Mouse (Mus musculus) adrenal gland, adult (tissue): ENCODE results near the gene Sec31a.

ENCODE experiments used
- DNase-seq, 2 experiments: peaks; one replicate each; pipeline ENCODE4 v3.0.0; 2022 to 2023; ENCODE audit warnings: low spot score in 1 of 2; ENCODE audit not compliant: inconsistent age in 2 of 2

The Sec31a gene

DNA sequence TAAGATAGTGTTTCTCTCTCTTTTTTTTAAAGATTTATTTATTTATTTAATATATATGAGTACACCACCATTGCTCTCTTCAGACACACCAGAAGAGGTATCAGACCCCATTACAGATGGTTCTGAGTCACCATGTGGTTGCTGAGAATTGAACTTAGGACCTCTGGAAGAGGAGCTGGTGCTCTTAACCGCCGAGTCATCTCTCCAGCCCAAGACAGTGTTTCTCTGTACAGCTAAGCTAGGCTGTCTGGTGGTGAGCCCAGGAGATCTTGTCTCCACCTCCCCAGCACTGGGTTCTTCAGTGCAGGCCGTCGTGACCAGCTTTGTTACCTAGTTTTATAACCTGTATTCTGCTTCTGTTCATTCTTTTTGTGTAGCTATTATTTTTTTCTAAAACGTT, 5.8 kb downstream of the Sec31a start:
- no peak for DNase-seq

DNA sequence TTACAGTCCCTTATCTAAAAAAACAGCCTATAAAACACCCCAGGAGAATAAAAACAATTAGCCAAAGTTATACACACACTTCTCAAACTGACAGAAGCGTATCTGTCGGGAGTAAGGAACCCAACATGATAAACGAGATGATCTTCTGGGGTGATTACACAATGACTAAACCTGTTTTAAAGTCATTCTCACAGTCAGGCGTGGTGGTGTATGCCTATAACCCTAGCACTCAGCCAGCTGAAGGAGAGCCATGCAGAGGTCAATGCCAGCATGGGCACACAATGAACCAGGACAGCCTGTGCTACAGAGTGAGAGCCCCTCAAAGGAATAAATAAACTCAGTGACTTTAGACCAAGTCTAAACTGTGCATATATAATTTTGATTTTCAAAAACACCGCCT, 7.5 kb downstream of the Sec31a start:
- peak in 1 of 2 experiments; percentile 36 for DNase-seq

DNA sequence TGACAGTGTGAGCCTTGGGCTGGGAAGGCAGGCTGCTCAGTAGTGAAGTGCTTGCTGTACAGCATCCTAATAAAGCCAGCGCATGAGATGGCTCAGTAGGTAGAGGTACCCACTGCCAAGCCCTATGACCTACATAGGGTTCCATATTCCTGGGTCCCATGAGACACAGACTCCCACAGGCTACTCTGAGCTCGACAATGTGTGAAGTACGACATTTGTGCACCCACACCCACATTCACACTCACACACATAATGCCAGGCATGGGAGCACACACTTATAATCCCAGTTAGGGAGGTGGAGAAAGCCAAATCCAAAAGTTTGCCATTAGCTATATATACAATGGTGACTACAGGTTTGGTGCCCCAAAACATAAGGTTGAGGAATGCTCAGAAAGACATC, 19.3 kb downstream of the Sec31a start:
- DNase-seq, result no peak

DNA sequence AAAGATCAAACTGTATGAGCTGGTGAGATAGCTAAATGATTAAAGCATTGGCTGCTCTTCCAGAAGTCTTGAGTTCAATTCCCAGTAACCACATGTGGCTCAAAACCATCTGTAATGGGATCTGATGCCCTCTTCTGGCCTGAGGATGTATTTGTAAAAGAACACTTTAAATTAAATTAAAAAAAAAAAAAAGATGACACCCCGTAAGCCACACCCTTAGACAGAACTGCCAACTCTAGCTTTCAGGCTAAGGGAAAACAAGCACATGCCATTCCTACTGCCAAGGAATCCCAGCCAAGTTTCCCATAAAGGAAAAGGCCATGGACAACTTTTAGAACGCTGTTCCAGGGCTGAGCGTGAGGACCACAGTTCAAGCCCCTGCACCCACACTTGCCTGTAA, 22.4 kb downstream of the Sec31a start:
- DNase-seq, result peak in 1 of 2 experiments; percentile 36

DNA sequence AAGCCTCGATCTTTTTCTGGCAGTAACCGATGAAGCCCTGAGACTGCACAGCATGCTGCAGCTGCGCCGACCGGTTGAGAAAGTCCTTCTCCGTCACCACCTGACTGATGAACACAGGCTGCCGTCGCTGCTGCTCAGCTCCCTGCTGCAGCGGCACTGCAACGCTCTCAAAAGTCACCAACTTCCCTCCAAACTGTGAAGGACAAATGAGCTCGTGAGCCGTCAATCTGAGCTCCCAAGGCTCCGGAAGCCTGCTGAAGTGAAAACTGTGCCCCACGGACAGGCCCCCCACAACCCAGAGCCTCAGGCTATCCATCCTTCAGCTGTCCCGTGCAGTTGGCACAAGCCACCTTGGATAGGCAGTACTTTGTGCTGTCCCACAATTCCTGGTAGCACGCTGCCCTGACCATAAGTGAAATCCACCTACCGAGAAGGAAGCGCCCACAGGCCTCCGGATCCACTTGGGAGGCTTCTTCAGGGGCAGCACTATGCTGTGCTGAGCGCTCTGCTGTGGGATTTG, 23.5 kb downstream of the Sec31a start:
- peak; percentile 68 to 82 for DNase-seq

DNA sequence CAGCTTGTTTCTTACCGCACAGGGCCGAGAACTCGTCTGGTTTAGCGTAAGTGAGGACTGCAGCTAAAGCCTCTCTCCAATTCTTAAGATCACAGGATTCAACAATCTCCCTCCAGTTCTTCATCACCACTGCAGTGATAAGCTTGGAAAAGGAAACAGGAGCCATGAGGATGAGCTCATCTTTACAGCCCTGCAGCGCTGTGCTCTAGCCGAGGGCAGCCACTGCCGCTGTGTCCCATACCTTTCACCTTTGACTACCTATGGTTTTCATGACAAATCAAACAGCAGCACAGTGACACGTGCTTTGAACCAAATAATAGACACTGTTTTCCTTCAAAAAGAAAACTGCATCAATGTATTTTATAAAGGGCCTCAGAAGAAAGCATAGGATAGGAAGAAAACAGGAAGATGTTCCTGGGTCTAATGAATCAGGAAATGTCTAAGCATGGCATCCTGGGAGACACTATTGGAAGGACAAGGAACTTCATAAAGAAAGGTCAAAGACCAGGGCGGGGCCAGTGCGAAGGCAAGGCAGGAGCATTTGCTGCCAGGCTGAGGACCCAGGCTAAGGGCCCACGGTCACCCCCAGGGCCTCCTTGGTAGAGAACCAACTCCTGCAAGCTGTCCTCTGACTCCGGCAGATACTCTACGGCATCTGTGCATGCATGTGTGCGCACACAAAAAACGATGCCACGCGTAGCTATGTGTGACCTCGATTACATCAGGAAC, 32.1 kb downstream of the Sec31a start:
- no peak for DNase-seq

DNA sequence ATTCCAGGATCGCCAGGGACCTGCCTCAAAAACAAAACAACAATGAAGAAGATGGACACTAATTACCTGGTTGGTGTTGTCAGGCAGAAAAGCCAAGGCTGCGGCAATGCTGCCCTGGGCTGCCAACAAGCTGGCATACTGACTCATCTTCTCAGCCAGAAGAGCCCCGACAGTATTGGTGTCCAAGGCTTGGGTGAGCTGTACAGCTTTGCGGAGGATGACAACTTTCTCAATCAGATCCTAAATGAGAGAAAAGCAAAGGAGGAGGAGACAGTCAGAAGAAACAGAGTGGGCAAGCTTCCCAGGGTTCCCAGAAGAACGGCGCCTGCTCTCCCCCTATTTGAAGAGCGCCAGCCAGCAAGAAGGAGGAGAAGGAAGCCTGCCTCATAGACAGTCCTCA, 34.9 kb downstream of the Sec31a start:
- peak in 1 of 2 experiments; percentile 73 for DNase-seq

DNA sequence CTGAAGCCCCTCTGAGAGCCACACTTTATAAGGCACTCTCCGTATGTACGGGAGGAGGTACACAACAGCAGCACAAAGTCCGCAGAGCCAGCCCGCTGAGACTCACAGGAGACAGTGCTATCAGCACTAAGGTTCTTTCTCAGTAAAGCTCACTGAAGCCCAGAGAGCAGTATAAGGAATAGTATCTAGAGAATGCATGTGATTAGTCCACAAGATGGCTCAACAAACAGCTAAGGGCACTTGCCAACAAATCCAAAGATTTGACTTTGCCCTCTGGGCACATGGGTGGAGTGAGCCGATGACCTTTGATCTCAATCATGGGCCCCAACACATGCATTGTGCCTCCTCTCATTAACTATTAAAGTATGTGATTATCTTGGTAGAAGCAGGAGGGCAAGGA, 35.8 kb downstream of the Sec31a start:
- no peak for DNase-seq

DNA sequence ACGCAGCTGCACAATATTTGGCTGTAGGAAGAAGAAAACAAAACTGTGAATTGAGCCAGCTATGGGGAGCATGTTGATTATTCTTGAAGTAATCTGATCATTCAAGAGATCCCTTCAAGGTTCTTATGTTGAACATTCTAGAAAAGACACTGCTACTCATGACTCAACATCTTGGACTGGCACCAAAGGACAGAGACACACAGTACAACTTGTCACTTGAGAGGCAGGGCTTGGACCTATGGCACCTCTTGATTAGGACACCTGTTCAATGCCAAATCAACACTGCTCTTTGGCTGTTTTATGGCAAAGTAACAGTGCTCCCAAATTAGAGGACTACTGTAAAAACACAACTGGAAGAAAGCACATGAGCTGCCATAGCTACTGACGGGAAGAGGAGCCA, 37.1 kb downstream of the Sec31a start:
- peak; percentile 57 to 83 for DNase-seq

DNA sequence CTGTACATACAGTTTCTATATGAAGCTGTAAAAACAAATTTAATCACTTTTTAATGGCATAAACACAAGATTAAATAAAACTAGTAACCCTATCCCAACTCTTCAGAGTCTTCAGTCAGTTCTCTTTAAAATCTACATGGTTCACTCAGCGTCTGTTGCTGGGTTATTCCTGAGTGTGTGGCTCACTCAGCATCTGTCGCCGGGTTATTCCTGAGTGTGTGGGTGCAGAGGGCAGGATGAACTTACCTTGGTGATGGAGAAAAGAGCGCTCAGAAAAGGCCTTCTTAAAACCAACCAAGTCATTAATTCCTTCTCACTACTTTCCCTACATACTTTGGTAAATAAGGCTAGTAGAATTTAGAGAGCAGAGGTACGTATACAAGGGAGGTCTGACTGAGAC, 37.8 kb downstream of the Sec31a start:
- no peak for DNase-seq

DNA sequence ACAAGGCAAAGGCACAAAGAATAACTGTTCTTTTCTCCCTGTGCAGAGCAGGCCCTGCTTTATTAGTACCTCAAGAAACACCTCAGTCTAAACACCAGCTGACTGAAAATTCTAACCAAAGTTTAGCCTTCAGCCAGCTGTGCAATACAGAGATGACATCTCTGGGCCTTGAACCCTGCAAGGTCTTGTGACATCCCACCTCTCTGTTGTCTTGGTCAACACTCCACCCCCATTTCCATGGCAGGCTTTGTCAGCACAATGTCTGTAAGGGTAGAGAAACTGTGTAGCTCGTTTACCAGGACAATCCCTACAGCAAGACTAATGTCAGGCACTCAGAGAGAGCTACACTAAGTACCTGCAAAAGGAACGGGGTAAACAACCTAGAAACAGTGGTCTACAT, 38.7 kb downstream of the Sec31a start:
- DNase-seq, result peak in 1 of 2 experiments; percentile 68

DNA sequence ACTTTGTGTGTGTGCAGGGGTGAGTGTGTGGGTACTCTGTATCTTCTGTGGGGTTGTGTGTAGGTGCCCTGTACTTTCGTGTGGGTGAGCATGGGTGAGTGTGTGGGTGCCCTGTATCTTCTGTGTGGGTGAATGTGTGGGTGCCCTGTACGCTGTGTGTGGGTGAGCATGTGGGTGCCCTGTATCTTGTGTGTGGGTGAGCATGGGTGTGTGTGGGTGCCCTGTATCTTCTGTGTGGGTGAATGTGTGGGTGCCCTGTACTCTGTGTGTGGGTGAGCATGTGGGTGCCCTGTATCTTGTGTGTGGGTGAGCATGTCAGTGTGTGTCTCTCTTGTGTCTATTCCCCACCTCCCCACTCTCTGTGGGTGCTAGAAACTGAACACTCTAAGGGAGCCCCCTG, 41.3 kb downstream of the Sec31a start:
- no peak for DNase-seq

DNA sequence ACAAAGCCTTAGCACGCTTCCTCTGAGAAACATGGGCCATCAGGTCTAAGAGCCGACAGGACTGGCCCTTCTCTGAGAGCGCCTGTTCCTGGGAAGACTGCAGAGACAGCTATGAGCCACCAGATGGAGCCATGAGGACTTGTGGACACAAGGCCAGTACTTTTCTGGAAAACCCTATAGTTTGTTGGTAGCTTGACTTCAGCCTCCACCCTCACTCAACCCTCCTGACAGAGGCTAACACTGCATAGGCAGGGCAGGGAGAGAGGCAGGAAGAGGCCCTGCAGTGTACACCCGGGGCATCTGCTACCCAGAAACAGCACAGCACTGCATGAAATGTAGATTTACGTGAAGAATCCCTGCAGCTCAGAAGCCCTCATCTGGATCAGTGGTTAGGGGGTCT, 42.1 kb downstream of the Sec31a start:
- DNase-seq, result peak; percentile 34 to 80

DNA sequence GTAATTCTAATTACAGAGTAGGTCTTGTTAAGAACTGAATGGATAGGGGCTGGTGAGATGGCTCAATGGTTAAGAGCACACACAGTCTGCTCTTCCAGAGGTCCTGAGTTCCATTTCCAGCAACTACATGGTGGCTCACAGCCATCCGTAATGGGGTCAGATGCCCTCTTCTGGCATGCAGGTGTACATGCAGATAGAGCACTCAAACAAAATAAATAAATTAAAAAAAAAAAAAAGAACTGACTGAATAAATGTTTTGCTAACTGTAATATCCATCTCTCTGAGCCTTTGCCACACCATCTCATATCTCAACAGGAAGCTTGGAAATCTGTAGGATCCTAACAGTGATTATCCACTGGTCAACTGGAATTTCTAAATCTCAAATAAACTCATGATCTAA, 45.1 kb downstream of the Sec31a start:
- DNase-seq, result no peak

DNA sequence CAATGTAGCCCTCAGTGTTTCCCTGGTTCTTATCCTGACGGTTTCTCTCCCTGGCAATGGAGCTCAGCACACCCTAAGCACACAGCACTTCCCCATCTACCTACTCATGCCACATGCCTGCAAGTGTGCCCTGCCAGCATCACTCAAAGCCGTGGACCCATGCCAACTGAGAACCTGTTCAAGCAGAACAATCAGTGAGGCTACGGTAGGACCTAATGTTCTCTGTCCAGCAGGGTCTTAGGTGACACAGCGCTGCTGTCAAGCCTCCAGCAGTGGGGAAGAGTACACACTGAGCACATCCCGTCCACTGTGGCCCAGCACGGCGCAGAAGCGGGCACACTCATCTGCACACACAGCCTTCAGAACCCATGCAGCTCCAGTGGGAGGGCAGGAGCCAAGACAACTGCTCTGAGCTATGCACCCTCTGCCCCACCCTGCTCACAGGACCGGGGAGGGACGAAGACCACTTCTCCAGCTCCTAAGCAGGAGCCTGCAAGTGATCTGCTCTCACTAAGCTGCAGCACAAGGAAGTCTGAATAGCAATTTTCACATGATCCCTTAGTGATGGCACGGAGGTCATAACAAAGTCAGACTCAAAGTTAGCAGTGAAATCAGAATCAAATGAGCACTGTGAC, 46.1 kb downstream of the Sec31a start:
- DNase-seq, result peak in 1 of 2 experiments; percentile 38

DNA sequence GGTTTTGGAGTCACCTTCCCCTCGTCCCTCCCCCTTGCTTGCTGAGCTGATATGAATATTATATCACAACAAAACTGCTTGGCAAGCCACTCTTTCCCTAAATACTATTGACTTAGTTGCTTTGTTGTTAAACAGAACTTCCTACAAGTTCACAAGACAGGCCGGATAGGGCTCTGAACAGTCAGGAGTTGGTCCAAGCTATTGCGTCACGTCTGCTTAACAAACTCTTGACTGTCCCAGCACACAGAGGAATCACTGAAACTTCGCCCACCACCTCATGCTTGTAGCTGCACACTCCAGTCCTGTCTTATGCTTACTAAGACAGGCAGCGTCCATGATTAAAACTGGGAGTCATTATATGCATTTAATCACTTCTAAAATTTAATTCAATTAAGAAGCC, 46.9 kb downstream of the Sec31a start:
- DNase-seq, result no peak

DNA sequence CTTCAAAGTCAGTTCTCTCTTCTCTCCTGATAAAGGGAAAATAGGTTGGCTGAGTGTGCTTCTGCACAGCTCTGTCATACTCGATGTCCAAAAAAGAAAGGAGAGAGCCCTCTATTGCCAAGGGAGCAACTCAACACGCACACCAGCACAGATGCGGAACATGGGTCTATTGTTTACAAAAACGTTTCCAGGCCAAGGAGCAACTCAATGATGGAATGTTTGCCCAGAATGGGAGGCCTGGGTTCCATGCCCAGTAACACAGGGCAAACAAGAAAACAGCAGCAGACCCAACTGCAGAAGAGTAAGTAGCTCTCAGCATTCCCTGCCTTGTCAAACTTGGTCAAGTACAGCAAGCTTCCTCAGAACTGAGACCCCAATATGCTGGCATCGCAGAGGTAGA, 47.5 kb downstream of the Sec31a start:
- no peak for DNase-seq

DNA sequence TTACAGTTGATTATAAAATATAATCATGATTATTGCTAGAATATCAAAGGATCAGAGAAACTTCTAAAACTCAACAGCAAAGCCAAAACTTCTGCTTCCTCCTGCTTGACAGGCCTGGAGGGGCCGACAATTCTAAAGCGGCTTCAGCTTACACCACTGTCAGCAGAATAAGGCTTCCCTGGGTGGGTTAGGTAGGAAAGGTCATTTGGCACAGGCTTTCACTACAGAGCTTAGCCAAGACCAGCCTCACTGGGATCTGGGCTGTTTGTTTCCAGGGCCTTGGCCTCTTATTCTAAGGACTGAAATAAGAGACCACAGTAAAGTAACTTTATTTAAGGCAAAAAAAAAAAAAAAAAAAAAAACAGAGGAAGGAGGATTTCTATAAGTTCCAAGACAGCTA, 49.0 kb downstream of the Sec31a start:
- no peak for DNase-seq

DNA sequence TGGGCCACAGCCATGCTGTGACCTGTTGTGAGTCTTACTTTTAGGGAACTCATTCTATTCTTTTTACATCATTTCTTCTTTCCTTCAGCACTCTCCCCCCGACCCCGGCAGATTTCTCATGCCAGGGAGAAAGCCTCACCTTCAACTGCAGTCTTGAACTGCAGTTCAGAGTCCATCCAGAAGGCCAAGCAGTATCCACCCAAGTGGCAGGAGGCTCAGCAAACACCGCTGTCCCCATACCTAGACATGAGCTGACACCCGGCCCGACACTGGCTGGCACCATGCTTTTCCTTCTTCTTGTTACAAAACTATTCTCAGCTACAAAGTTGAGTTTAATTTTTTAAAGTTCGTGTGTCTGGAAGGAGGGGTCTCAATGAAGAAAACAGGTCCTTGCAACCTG, 55.7 kb downstream of the Sec31a start:
- no peak for DNase-seq

DNA sequence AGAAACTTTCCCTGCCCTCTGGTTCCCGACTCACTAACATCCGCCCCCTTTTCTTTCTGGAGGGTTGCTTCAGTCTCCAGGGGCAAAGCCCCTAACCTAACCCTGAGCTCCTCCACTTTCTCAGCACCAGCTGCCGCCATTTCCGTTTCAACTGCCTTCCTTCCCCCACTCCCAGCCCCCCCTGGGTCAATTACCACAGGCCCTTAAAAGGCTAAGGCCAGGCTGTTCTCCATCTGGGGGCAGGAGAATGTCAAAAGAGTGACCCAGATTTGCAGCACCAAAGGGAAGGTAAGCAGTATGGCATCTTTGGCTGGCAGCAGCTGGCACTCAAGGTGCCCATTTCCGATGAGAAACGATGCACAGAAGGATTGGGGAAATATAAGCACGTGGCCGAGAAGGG, 57.7 kb downstream of the Sec31a start:
- no peak for DNase-seq

DNA sequence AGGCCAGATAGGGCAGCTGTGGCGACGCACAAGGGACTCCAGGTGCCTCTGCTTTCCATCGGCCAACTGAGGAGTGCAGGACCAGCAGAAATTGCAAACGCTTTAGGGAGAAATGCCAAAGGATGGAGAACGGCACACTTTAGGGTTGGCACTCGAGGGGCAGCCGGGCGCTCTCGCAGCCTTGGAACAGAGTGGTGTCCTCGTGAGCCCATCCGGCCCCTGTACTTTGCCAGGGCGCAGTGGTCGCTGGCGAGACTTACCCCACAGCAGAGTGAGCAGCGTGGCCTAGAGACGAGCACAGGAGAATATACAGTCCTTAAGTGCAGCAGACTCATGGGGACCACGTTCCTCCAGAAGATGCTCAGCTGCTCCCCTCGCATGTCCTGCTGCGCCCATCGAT, 61.4 kb downstream of the Sec31a start:
- no peak for DNase-seq

DNA sequence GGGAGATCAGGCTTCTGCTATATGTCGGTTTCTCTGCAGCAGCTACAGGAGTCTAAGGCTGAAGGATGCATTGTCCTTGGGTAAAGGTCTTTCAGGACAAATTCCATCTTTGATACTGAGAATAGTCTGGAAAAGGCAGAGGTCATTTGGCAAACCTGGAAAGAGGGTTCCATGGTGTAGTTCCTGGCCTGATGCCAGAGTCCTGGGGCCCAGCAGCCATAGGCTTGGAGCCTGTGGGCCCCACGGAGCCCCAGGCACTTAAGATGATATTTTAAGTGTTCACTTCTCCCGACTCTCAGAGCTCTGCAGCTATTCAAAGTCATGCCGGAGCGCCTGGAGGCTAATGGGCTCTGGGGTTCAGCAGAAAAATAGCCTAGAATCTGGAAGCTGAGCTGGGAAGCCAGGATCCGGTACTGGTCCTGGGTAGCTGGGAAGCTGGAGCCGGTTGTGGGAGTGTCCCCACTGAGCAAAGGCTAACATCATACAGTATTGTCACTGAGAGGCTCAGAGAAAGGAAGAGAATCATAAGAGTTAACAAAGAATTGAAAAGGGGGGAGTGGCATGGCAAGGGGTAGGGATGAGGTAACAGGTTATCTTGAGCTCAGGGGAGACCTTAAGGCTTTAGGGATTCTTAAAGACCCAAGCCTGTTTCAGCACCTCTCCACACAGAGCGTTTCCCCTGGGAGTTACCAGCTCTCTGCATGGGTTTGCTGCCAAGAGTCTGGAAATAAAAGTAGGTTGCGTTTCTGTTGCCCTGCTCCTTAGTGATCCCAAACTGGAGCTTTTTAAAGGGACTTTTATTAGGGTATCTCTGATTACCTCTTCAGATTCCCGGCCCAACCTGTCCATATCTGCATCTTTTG, 62.8 kb downstream of the Sec31a start:
- peak in 1 of 2 experiments; percentile 44 for DNase-seq
